Mouse (Mus musculus): Measurements from ENCODE around the gene Gfi1b.

Gfi1b gene

DNA sequence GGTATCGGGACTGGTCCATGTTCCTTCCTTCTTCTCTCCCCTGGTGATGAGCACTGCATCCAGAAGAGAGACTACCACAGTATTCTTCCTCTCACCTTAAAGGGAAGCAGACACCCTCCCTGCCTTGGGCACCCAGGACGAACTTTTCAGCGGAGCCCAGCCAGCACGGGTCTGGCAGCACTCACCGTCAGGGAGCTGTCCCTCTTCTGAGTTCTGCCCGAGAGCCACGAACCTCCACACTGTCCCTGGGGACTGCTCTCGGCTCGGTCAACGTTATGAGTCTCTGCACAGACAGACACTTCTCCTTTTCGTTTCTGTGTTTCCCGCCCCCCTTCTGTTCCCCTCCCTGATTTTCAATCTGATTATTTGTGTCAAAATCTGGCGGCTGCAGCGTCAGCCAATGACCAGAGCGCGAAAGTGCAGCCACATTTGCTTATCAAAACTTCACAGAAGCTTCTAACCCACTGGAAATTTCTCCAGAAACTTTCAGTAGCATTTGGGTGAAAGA, at the start of gene Gfi1b:
Gfi1b (minus strand) TSS at position 319 of the 508 bp plus-strand sequence.
- no peak for DNase-seq

DNA sequence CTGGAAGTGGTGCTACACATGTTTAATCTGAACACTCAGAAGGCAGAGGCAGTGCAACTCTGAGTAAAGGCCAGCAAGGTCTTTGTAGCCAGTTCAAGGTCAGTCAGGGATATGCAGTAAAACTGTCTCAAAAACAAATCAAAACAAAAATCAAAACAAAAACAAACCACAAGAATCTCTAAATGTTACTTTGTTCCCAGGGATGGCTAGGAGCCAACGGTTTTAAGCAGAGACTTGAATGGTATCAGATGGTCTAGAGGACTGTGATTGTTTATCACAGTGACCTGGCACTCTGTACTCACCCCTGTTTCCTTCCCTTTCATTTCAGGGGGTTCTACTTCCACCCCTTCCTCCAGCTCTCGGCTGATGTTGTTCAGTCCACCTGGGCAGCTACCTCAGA, 49.7 kb upstream of the Gfi1b start:
- DNase-seq, result no peak

DNA sequence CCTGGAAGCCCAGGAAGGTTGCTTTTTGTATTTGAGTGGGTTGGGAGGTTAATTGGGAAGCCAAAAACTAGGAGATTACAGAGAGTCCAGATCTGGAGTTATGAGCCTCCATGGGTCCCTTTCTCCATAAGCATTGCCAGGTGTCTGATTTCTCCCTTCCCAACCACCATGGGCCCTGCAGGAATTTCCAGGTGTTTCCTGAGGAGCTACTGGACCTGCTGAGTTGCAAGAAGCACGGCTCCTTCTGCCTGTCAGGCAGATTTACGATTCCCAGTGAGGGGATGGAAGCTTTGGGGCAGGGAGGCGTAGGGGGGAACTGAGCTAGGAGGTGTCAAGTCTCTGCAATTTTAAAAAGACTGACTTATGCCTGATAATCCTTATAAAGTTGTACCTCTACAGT, 44.0 kb upstream of the Gfi1b start:
- DNase-seq, result no peak

DNA sequence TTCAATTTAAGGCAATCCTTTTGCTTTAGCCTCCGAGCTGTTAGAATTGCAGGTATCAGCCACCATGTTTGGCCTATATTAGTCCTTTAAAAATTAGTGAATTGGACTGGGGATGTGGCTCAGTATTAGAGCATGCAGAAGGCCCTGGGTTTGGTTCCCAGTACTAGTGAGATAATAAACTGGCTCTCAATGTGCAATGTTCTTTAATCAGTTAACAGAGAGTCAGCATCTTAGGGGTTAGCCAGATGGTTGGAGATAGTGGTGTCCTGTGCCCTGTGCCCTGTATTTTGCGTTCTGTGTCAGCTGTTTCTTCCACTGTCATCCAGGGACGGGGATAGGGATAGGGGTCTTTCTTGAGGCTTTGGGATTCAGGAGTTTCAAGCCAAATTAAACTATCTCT, 41.1 kb upstream of the Gfi1b start:
- DNase-seq, result no peak

DNA sequence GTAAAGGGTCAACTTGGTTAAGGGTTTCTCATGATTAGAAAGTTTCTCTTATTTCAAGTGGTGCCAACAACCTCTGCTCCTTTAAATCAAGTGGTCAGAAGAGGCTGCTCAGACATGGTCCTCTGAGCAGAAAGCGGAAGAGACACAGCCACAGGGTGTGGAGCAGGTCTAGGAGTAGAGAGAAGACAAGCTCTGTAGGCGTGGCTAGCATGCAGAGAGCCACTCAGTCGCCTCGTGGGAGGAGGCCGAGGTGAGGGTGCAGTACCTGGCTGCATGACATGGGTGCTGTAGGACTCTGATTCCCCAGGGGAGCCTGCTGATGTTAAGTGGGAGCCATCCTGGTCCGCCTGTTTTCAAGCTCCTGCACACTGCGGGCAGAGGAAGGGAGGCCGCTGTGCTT, 34.4 kb upstream of the Gfi1b start:
- DNase-seq, result no peak

DNA sequence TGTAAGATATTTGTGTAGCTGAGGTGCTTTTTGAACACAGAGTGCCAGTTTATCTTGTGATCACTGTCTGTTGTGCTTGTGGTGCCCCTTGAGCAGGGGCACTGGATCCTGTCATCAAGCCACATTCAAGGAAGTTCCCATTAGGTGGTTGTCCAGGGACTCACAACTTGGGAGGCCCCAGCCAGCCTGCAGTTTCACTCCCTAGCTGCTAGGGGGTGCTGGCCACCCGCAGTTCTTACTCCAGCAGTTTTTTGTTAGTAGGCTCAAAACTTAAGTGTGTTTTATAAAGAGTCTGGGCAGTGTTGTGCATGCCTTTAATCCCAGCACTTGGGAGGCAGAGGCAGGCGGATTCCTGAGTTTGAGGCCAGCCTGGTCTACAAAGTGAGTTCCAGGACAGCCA, 32.5 kb upstream of the Gfi1b start:
- DNase-seq, result peak; percentile 28 to 34

DNA sequence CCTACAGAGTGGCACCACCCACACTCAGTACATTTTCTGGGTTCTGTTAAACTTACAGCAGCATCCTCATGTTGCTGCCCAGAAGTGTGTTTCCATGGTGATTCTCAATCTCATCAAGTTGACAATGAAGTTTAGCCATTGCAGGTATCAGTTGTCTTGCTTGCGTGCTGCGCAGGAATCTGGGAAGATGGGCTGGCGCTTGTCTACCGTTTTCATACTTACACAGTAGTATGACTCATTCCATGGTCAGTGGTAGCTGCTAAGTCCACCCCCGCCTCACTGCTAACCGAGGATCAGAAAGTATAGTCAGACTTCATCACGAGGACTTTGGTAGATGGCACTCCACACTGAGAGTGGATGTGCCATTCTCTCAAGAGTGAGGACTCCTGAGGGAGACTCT, 31.6 kb upstream of the Gfi1b start:
- no peak for DNase-seq

DNA sequence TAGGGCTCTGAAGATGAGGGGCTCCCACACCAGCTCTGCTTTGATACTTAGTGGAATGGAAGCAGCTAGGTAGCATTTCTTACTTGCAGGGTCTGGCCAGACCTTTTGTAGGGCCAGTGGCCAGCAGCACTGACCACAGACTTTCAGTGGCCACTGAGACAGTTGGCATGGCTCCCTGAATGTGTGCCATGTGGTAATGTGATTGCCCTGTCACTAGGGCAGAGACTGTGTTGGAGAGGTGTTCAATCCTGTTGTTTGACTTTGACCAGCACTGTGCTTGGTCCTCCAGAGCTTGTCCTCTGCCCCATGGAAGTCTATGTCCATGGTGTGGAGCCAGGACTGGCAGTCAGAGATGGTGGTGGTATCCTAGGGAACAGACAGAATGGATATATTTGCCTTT, 28.7 kb upstream of the Gfi1b start:
- DNase-seq, result no peak

DNA sequence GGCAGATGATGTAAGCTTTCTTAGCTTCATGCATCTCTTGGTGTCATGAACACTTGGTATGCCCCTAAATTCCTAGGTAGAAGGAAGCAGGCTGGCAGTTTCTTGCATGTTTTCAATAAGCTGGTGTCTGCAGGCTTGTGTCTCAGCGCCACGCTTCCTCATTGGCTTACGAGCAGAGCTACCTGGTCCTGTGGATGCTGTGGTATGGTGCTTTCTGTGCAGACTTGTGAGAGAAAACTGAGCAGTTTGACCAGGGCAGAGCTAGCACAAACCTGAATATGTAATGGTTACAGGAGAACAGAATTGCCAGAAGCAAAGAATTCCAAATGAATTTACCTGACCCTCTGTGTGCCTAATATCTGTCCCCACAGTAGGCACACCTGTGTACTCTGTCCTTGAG, 21.3 kb upstream of the Gfi1b start:
- DNase-seq, result no peak

DNA sequence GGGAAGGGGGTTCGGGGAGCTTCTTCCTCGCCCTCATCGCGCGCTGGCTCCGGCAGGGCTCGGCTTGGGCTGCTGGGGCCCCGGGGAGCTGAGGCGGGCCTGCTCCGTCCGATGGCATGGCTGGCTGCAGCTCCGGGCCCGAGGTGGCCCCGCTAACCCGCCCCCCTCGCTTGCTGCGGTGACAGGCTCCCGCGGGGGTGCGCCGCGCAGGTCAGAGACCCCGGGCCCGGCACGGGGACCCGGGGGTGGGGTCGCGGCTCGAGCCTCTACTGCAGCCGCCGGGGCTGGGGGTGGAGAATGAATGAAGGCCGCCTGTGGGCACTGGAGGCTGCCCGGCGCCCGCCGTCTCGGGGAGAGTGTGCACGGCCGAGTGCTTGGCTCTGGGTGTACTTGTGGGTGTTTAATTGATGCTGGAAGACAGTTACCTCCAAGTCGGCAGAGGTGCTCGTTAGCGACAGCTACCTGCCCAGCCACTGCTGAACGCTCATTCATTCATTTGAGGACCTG, 19.7 kb upstream of the Gfi1b start:
- DNase-seq, result no peak

DNA sequence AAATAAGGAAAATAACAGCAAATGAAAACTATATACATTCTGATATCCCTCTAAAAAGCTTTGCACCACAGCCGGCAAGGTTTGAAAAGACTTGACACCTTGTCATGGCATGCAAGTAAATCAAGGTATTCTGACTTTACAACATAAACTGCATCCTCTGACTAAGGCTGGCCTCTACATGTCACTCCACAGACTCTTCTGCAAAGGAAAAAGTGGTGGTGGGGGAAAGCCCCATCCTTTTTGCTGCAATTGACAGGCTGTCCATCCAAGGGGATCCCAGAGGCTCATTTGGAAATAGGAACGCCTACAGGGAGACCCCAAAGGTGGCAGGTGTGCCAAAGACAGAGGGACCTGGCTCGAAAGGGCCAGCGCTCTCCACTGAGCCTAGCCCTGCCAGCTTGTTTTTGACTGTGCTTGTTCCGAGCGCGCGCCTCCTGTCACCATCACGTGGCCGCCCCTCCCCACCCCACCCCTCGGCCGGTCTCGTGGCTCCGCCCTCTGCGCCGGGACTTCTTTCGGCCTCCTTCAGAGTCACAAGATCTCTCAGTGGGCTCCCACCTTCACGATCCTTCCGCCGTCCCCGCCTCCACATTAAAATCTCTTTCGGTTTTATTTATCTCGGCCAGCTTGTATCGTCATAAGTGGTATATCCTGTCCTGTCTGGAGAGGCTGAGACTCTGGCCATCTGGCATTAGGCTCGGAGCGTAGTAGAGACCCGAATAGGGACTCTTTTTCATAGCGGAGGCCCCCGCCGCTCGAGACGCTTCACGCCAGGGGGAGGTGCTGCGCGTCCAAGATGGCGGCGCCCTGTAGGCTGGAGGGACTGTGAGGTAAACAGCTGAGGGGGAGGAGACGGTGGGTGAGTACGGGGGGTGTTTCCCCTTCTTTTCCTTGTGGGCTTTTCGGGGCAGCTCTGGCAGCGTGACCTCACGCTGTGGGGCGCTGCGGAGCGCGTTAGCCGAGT, 19.0 kb upstream of the Gfi1b start, which contains the start of gene Tsc1:
Tsc1 (plus strand) TSS at position 768 of the 964 bp plus-strand sequence.
- peak; percentile 95 for DNase-seq

DNA sequence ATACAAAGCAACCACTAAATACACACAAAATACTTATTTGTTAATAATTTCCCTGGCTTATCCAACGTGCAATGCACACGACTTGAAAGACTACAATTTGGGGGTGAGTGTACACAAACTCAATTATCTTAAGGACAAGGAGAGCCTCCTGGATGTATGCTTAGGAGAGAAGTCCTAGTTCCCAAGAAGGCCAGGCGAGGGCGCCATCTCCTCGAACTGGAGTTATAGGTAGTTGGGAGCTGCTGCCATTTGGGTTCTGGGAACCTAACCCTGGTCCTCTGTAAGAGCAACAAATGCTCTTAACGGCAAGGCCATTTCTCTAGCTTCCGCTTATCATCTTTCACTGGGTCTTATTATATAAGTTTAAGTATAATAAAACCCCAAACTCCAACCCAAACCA, 18.0 kb upstream of the Gfi1b start:
- DNase-seq, result peak; percentile 33 to 47

DNA sequence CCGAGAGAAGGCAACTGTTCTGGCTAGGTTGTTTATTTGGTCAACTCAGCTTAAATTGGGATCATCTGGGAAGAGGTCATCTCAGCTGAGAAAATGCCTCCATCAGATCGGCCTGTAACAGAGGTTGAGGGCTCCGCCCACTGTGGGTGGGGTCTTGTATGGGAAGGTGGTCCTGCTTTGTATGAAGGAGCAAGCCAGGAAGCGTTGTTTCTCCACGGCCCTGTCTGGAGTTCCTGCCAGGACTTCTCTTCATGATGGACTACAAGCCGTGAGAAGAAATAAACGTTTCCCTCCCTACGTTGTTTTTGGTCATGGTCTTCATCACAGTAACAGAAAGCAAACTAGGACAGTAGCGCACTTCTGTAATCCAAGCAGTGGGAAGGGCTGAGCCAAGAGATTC, 17.1 kb upstream of the Gfi1b start:
- DNase-seq, result peak; percentile 44 to 52

DNA sequence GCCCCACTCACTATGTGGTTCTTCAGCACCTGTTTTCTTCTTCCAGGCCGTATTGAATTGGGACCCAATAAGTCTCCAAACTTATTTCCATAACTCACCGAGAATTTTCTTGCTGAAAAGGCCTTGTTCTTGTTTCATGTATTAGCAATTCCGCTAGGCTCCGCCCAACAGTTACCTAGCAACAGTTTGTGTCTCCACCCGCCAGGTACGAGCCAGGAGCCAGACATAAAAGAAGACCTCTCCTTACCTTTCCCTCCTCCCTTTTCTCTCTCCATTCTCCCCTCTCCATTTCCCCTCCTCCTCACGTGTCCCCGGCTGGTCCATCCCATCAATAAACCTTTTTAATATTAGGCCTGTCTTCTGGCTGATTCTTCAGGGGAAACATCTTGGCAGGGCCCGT, 16.6 kb upstream of the Gfi1b start:
- DNase-seq, result no peak

DNA sequence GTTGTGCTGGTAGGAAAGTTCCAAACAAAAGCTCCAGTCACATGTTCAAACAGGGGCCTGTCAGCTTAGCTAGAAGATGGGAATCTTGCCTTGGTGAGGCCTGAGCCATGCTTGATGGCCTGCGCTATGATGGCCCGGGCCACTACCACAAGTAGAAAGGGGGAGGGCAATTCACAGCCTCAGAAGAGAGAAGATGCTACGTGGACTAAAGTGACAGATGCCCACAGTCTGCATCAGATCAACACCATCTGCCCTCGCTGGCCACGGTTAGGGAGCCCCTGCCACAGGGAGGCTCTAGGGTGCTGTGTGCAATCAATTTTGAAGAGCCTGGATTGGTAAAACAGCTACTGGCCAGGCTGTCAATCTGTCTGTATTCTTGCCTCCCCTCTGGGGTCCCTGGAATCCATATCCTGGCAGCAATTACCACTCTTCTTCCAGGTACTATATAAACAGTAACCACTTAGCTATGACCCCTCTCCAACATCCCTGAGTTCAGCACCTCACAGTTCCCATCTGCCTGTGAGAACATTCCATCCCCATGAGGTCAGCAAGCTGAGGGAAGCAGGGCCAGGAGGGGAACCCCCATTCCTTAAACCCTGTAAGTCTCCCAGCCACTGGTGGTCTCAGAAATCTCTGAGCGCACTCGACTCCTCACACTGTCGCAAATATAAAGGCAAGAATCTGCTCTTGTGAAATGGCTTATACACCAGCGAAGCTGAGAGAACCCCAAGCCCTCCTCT, 15.5 kb upstream of the Gfi1b start:
- DNase-seq, result no peak

DNA sequence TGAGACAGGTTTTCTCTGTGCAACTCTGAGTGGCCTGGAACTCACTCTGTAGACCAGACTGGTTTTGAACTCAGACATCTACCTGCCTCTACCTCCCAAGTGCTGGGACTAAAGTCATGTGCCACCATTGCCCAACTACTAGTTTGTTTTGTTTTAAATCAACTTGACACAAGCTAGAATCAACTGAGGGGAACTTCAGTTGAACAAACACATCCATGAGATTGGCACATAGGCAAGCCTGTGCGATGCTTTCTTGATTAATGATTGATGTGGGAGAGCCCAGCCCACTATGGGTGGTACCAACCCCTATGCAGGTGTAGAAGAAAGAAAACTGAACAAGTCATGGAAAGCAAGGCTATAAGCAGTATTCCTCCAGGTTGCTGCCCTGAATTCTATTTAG, 13.4 kb upstream of the Gfi1b start:
- no peak for DNase-seq

DNA sequence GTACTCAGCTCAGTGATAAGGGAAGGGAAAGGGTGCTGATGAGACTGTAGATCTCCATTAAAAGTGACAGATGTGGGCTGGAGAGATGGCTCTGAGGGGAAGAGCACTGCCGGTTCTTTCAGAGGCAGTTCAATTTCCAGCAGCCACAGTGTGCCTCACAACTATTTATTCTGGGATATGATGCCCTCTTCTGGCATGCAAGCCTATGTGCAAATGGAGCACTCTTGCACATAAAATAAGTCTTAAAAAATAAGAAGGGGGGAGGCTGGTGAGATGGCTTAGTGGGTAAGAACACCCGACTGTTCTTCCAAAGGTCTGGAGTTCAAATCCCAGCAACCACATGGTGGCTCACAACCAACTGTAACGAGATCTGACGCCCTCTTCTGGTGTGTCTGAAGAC, 11.4 kb upstream of the Gfi1b start:
- DNase-seq, result no peak

DNA sequence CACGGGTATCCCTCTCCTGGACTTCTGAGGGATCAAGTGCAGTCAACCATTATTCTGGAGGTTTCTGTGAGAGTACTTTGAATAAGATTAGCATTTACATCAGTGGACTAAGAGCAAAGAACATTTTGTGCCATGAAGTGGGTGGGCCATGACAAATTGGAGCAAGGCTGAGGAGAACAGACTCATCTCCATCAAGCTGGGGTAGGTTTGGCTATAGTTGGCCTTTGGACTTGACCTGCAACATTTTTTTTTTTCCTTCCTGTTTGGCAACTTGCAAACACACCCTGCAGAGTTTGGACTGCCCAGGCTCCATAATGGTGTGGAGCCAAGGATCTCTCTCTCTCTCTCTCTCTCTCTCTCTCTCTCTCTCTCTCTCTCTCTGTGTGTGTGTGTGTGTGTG, 10.8 kb upstream of the Gfi1b start:
- no peak for DNase-seq

DNA sequence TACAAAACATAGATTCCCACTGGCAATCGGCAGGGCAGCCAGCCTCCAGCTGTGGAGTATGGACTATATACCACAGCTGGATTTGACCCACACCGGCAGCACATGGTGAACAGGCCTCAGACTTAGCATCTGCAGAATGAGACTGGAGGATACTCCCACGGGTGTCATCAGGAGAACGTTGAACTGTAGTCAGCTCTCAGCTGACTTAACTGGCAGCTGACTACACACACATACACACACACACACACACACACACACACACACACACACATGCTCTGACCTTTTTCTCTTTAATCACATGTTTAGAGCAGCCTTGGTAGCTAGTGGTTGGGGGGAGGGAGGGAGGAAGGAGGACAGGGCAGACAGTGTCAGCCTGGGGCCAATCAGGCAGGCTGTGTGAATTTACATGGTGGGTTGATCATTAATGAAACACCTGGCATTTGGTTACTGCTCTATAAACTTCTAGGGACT, 8.2 kb upstream of the Gfi1b start:
- DNase-seq, result no peak

DNA sequence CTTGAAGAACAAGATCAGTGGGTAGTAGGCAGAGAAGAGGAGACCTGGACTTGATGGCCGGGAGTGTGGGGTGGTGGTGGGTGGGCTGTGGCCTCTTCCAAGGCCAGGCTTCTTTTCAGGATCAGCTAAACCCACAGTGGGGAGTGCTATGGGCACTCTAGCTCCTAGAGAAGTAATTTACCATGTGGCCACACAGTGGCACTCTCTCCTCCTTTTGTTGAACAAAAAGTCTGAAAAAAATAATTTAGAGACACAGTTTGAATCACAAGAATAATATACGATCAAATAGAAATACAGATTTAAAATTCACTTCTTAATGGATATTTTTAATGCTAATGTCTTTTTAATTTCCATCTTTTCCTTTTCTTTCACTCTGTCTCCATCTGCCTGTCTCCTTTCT, 6.3 kb upstream of the Gfi1b start:
- DNase-seq, result no peak

DNA sequence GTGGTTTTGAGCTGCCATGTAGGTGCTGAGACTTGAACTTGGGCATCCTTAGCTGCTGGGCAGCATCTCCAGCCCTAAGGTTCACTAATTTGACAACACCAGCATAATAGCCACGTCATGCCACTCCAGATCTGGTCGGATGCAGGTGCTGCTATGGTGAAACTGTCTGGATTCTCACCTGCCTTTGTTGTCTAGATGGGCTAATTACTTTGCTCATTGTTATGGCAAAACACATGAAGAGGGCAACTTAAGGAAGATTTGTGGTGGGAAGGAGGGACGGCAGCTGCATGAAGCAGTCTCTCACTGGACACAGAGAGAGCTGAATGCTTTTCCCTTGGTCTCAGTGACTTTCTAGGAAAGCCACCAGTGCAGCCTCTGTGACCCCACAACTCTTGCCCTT, 4.3 kb upstream of the Gfi1b start:
- no peak for DNase-seq

DNA sequence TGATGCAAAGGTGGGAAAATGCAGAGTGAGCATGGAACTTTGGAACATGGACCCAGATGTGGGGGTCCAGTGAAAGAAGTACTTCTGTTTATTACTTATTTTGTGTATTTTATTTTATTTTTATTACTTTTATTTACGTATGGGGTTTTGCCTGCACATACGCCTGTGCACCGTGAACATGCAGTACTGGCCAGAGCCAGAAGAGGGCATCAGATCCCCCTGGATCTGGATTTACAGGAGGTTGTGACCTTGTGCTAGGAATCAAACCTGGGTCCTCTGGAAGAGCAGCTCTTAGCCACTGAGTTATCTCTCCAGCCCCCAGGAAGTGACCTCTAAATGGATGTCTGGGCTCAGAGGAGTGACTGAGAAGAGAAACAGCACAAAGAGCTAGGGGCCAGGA, 3.1 kb upstream of the Gfi1b start:
- no peak for DNase-seq

DNA sequence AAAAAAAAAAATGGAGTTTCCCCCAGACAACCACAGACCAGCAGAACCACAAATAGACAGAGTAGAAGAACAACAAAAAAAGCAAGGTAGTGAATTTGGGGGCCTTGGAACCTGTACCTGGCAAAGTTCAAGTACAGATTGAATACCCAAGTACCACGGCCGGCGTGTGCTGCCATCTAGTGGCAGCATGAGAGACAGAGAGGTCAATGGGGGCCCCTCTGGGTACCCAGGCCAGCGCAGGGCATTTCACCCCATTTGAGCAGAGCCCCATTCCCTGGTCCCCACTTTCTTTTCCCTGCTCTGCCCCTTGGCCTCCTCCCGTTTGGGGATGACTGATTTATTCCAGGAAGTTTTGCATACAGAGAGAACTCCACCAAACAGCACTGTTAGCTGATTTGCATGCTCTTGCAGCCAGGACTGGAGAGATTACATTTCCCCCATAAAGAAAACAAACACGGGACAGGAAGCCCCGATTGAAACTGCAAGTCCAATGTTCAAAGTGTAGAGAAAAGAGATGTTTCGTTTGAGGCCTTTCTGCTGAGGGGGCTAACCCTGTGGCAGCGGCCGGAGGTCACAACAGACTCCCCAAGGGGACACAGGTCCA, 841 bp upstream of the Gfi1b start:
- peak; percentile 45 to 46 for DNase-seq
